Mouse (Mus musculus): ENCODE measurements around the gene Lrrc57. TPM values are rescaled to one million over a fixed set of nuclear protein-coding genes. Genes with fewer than 3 reads are reported as not detected.

The Lrrc57 gene
- 29.6 and 32.5 TPM in 2 replicates for polyA plus RNA-seq (2014; fragmentation: Nextera tagmentation; extraction: Ambion mirVana)

- peak within 1 kb of the TSS; percentile 89 for H3K27ac ChIP-seq (ENCODE audit: low read depth, low read length)
Measured at GRCm38 (mm10) chr2:120608830-120609723, at the start of gene Lrrc57, which contains the start of gene Haus2. Gene Lrrc57 (minus strand): TSS chr2:120609520. Gene Haus2 (plus strand): TSS chr2:120609383.

GRCm38 (mm10) chr2:120658486-120658885, 49.2 kb upstream of the Lrrc57 start:
- Histone ChIP-seq H3K9ac (replicated peaks; ENCODE audit: low read depth, low read length) (no peak overlapping the region), H3K27me3 (ENCODE audit: control insufficient read depth, insufficient read depth, low read length) (no peaks in the 10 kb centered on the region), H3K27ac (ENCODE audit: low read depth, low read length) (no peak overlapping the region), H3K4me1 (ENCODE audit: control insufficient read depth, insufficient read depth, low read length) (no peaks in the 10 kb centered on the region), H3K9me3 (ENCODE audit: control insufficient read depth, low read length) (no peaks in the 10 kb centered on the region), H3K4me2 (ENCODE audit: low read depth, low read length) (no peak overlapping the region), H3K4me3 (ENCODE audit: low read depth, low read length) (no peak overlapping the region), H3K36me3 (ENCODE audit: control insufficient read depth, insufficient read depth, low read length) (no peaks in the 10 kb centered on the region)
- 67% methylated on average over 5 of the region's 5 CpGs for WGBS
- ATAC-seq (ENCODE audit: low read depth): no peak

More at GRCm38 (mm10) chr2:120608830-120609723, at the start of gene Lrrc57, which contains the start of gene Haus2:
- peak within 1 kb of the TSS; percentile 79 for H3K9ac ChIP-seq (replicated peaks; ENCODE audit: low read depth, low read length)
- H3K4me3 ChIP-seq (ENCODE audit: low read depth, low read length): peak within 1 kb of the TSS; percentile 71
- H3K4me2 ChIP-seq (ENCODE audit: low read depth, low read length): peak within 1 kb of the TSS; percentile 89
- under 1% methylated on average over 52 of the region's 52 CpGs for WGBS
- H3K27me3 ChIP-seq (ENCODE audit: control insufficient read depth, insufficient read depth, low read length): no peaks in the 10 kb centered on the region
- H3K9me3 ChIP-seq (ENCODE audit: control insufficient read depth, low read length): no peaks in the 10 kb centered on the region
- peak; percentile 98 for ATAC-seq (ENCODE audit: low read depth)
- peaks cover 3% of the 10 kb centered on the region; the same call in 1 of the 2 replicates for H3K36me3 ChIP-seq (ENCODE audit: control insufficient read depth, insufficient read depth, low read length)
- H3K4me1 ChIP-seq (ENCODE audit: control insufficient read depth, insufficient read depth, low read length): peaks cover 16% of the 10 kb centered on the region

GRCm38 (mm10) chr2:120656711-120657110, 47.4 kb upstream of the Lrrc57 start:
- no peak overlapping the region for H3K9ac ChIP-seq (replicated peaks; ENCODE audit: low read depth, low read length)
- H3K27me3 ChIP-seq (ENCODE audit: control insufficient read depth, insufficient read depth, low read length): no peaks in the 10 kb centered on the region
- ATAC-seq (ENCODE audit: low read depth): no peak
- no peaks in the 10 kb centered on the region for H3K4me1 ChIP-seq (ENCODE audit: control insufficient read depth, insufficient read depth, low read length)
- H3K9me3 ChIP-seq (ENCODE audit: control insufficient read depth, low read length): no peaks in the 10 kb centered on the region
- H3K36me3 ChIP-seq (ENCODE audit: control insufficient read depth, insufficient read depth, low read length): no peaks in the 10 kb centered on the region
- H3K4me2 ChIP-seq (ENCODE audit: low read depth, low read length): no peak overlapping the region
- no peak overlapping the region for H3K4me3 ChIP-seq (ENCODE audit: low read depth, low read length)
- H3K27ac ChIP-seq (ENCODE audit: low read depth, low read length): no peak overlapping the region
- 100% methylated on average over 2 of the region's 2 CpGs for WGBS

- Histone ChIP-seq H3K27me3 (ENCODE audit: control insufficient read depth, insufficient read depth, low read length) (no peaks in the 10 kb centered on the region), H3K9me3 (ENCODE audit: control insufficient read depth, low read length) (no peaks in the 10 kb centered on the region)
Measured at GRCm38 (mm10) chr2:120655905-120656304, 46.6 kb upstream of the Lrrc57 start.

GRCm38 (mm10) chr2:120654693-120655092, 45.4 kb upstream of the Lrrc57 start:
- 91% methylated on average over 2 of the region's 2 CpGs for WGBS
- H3K27ac ChIP-seq (ENCODE audit: low read depth, low read length): no peak overlapping the region
- no peaks in the 10 kb centered on the region for H3K4me1 ChIP-seq (ENCODE audit: control insufficient read depth, insufficient read depth, low read length)
- no peak overlapping the region for H3K4me2 ChIP-seq (ENCODE audit: low read depth, low read length)
- H3K9me3 ChIP-seq (ENCODE audit: control insufficient read depth, low read length): no peaks in the 10 kb centered on the region
- H3K4me3 ChIP-seq (ENCODE audit: low read depth, low read length): no peak overlapping the region
- H3K27me3 ChIP-seq (ENCODE audit: control insufficient read depth, insufficient read depth, low read length): no peaks in the 10 kb centered on the region
- ATAC-seq (ENCODE audit: low read depth): no peak
- no peak overlapping the region for H3K9ac ChIP-seq (replicated peaks; ENCODE audit: low read depth, low read length)
- no peaks in the 10 kb centered on the region for H3K36me3 ChIP-seq (ENCODE audit: control insufficient read depth, insufficient read depth, low read length)

More at GRCm38 (mm10) chr2:120655905-120656304, 46.6 kb upstream of the Lrrc57 start:
- Histone ChIP-seq H3K36me3 (ENCODE audit: control insufficient read depth, insufficient read depth, low read length) (no peaks in the 10 kb centered on the region), H3K4me3 (ENCODE audit: low read depth, low read length) (no peak overlapping the region), H3K4me2 (ENCODE audit: low read depth, low read length) (no peak overlapping the region), H3K27ac (ENCODE audit: low read depth, low read length) (no peak overlapping the region), H3K9ac (replicated peaks; ENCODE audit: low read depth, low read length) (no peak overlapping the region), H3K4me1 (ENCODE audit: control insufficient read depth, insufficient read depth, low read length) (no peaks in the 10 kb centered on the region)
- ATAC-seq (ENCODE audit: low read depth): no peak
- WGBS: 92% methylated on average over 5 of the region's 5 CpGs

GRCm38 (mm10) chr2:120652925-120653284, 43.6 kb upstream of the Lrrc57 start:
- no peak overlapping the region for H3K4me2 ChIP-seq (ENCODE audit: low read depth, low read length)
- ATAC-seq (ENCODE audit: low read depth): no peak
- no peaks in the 10 kb centered on the region for H3K27me3 ChIP-seq (ENCODE audit: control insufficient read depth, insufficient read depth, low read length)
- 86% methylated on average over 7 of the region's 7 CpGs for WGBS
- H3K4me1 ChIP-seq (ENCODE audit: control insufficient read depth, insufficient read depth, low read length): no peaks in the 10 kb centered on the region
- H3K4me3 ChIP-seq (ENCODE audit: low read depth, low read length): no peak overlapping the region
- no peak overlapping the region for H3K27ac ChIP-seq (ENCODE audit: low read depth, low read length)
- H3K9ac ChIP-seq (replicated peaks; ENCODE audit: low read depth, low read length): no peak overlapping the region
- H3K36me3 ChIP-seq (ENCODE audit: control insufficient read depth, insufficient read depth, low read length): no peaks in the 10 kb centered on the region
- H3K9me3 ChIP-seq (ENCODE audit: control insufficient read depth, low read length): no peaks in the 10 kb centered on the region

- Histone ChIP-seq H3K36me3 (ENCODE audit: control insufficient read depth, insufficient read depth, low read length) (no peaks in the 10 kb centered on the region), H3K4me1 (ENCODE audit: control insufficient read depth, insufficient read depth, low read length) (no peaks in the 10 kb centered on the region), H3K4me3 (ENCODE audit: low read depth, low read length) (no peak overlapping the region), H3K27ac (ENCODE audit: low read depth, low read length) (no peak overlapping the region), H3K27me3 (ENCODE audit: control insufficient read depth, insufficient read depth, low read length) (no peaks in the 10 kb centered on the region), H3K9ac (replicated peaks; ENCODE audit: low read depth, low read length) (no peak overlapping the region), H3K9me3 (ENCODE audit: control insufficient read depth, low read length) (no peaks in the 10 kb centered on the region), H3K4me2 (ENCODE audit: low read depth, low read length) (no peak overlapping the region)
- WGBS: 78% methylated on average over 7 of the region's 7 CpGs
- no peak for ATAC-seq (ENCODE audit: low read depth)
Measured at GRCm38 (mm10) chr2:120652256-120652924, 43.1 kb upstream of the Lrrc57 start.

- Histone ChIP-seq H3K4me3 (ENCODE audit: low read depth, low read length) (no peak overlapping the region), H3K27ac (ENCODE audit: low read depth, low read length) (no peak overlapping the region), H3K36me3 (ENCODE audit: control insufficient read depth, insufficient read depth, low read length) (no peaks in the 10 kb centered on the region), H3K27me3 (ENCODE audit: control insufficient read depth, insufficient read depth, low read length) (no peaks in the 10 kb centered on the region), H3K9me3 (ENCODE audit: control insufficient read depth, low read length) (no peaks in the 10 kb centered on the region), H3K4me1 (ENCODE audit: control insufficient read depth, insufficient read depth, low read length) (no peaks in the 10 kb centered on the region), H3K9ac (replicated peaks; ENCODE audit: low read depth, low read length) (no peak overlapping the region), H3K4me2 (ENCODE audit: low read depth, low read length) (no peak overlapping the region)
- 78% methylated on average over 4 of the region's 4 CpGs for WGBS
- no peak for ATAC-seq (ENCODE audit: low read depth)
Measured at GRCm38 (mm10) chr2:120646777-120647176, 37.5 kb upstream of the Lrrc57 start.

- WGBS: 70% methylated on average over 7 of the region's 7 CpGs
- Histone ChIP-seq H3K9ac (replicated peaks; ENCODE audit: low read depth, low read length) (no peak overlapping the region), H3K27ac (ENCODE audit: low read depth, low read length) (no peak overlapping the region), H3K9me3 (ENCODE audit: control insufficient read depth, low read length) (no peaks in the 10 kb centered on the region), H3K27me3 (ENCODE audit: control insufficient read depth, insufficient read depth, low read length) (no peaks in the 10 kb centered on the region), H3K4me1 (ENCODE audit: control insufficient read depth, insufficient read depth, low read length) (no peaks in the 10 kb centered on the region), H3K4me3 (ENCODE audit: low read depth, low read length) (no peak overlapping the region), H3K36me3 (ENCODE audit: control insufficient read depth, insufficient read depth, low read length) (no peaks in the 10 kb centered on the region), H3K4me2 (ENCODE audit: low read depth, low read length) (no peak overlapping the region)
- ATAC-seq (ENCODE audit: low read depth): no peak
Measured at GRCm38 (mm10) chr2:120643836-120644235, 34.5 kb upstream of the Lrrc57 start.

Data from neural tube, embryonic 14.5 days (tissue).